Mouse (Mus musculus) CD4-positive, CD25-positive, alpha-beta regulatory T cell, adult 4 months (primary cell): Measurements from ENCODE around the gene Olfr222. TPM values are rescaled to one million over a fixed set of nuclear protein-coding genes. Genes with fewer than 3 reads are reported as not detected.
"Not testable (repeated sequence)": the region's sequence is repeated elsewhere in the genome, so short reads cannot be mapped to it uniquely, and the experiment has no call there.

Source experiments
- ATAC-seq: one replicate; pipeline ENCODE4 v1.8.0; 2017
- polyA plus RNA-seq, 2 experiments: library from polyadenylated mRNA; unstranded; fragments of 100-300 nt; shearing (Covaris generic); gene quantifications; one replicate each; pipeline ENCODE4 v1.2.1; 2017

The Olfr222 gene
- polyA plus RNA-seq: not detected

DNA sequence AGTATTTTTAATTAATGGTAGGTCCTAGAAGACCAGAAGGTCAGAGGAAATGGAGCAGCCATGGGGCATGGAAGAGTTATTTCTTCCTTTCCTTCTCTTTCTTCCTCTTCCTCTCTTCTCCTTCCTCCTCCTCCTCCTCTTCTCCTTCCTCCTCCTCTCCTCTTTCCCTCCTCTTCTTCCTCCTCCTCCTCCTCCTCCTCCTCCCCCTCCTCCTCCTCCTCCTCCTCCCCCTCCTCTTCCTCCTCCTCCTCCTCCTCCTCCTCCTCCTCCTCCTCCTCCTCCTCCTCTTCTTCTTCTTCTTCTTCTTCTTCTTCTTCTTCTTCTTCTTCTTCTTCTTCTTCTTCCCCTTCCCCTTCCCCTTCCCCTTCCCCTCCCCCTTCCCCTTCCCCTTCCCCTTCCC is at the start of gene Olfr222:
TSS of gene Olfr222 (minus strand) at position 101 of the 400 bp plus-strand sequence.
- ATAC-seq: not testable (repeated sequence)

DNA sequence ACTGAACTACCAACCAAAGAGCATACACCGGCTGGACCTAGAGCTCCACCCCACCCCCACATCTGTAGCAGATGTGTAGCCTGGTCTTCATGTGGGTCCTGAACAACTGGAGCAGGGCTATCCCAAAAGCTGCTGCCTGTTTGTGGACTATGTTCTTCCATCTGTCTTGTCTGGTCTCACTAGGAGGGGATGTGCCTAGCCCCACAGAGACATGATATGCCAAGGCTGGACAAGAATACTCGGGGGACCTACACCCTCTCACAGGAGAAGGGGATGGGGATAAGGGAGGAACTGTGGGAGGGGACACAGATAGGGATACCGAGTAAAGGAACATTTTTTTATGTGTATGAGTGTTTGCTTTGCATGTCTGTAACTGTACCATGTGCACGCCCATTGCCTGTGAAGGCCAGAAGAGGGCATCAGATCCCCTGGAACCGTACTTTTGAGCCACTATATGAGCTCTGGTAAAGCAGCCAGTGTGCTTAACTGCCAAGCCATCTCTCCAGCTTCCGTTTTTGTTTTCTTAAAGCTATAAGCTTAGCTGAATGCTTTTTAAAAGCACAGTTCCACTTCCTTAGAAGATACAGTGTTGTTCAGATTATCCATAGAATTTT is 48.1 kb upstream of the Olfr222 start:
- peak; percentile 79 for ATAC-seq

GRCm38 (mm10) chr11:59622214-59622613 is 46.2 kb upstream of the Olfr222 start:
- ATAC-seq: no peak

DNA sequence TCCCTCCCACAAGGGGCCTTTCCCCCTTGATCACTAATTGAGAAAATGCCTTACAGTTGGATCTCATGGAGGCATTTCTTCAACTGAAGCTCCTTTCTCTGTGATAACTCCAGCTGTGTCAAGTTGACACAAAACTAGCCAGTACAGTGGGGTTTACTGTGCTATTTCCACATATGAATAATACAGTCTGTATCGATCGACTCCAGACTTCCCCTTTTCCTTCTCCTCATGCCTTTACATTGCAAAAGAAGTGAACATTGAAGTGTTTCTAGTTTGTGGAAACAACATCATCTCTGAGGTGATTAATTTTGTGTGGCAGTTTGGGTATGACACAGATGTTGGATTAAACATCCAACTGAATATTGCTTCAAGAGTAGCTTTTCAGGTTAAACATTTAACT is 41.0 kb upstream of the Olfr222 start:
- not testable (repeated sequence) for ATAC-seq

GRCm38 (mm10) chr11:59614120-59614519 is 38.1 kb upstream of the Olfr222 start:
- ATAC-seq: no peak

- ATAC-seq: no peak
Observed at GRCm38 (mm10) chr11:59611646-59612045, 35.6 kb upstream of the Olfr222 start.

GRCm38 (mm10) chr11:59602287-59602686 is 26.3 kb upstream of the Olfr222 start:
- no peak for ATAC-seq

DNA sequence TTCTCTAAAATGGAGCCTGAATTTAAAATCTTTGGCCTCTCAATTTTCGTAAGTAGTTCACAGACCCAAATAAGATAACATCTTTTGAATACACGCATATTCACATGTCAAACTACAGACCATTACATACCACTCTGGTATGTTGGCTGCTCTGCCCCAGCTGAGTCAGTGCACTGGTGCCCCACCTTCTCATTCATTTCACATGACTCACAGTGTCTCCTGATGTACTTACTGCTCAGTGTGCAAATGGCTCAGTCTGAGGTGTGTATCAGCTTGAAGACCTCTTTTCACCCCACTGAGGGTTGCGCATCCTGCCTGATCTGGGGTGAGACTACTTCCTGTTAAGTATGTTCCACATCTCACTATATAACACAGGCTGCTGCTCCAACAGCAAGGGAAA is 24.8 kb upstream of the Olfr222 start:
- no peak for ATAC-seq

GRCm38 (mm10) chr11:59599211-59599610 is 23.2 kb upstream of the Olfr222 start:
- ATAC-seq: no peak

DNA sequence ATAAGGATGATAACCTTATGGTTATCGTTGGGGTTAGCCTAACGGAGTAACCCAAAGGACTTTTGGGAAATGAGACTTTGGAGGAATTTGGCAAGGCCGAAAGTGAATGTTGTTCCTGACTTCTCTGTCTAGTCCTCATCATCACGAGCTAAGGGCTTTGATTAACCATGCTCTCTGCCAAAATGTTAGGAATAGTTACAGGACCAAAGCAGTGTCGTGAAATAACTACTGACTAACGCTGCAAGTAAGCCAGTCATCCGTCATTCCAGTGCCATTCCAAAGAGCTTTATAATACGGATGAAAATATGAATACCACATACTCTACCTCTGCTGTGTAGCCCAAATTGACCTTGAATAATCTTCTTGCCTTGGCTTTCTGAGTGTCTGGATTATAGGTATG is 20.9 kb upstream of the Olfr222 start:
- no peak for ATAC-seq

GRCm38 (mm10) chr11:59596091-59596490 is 20.1 kb upstream of the Olfr222 start:
- ATAC-seq: no peak

DNA sequence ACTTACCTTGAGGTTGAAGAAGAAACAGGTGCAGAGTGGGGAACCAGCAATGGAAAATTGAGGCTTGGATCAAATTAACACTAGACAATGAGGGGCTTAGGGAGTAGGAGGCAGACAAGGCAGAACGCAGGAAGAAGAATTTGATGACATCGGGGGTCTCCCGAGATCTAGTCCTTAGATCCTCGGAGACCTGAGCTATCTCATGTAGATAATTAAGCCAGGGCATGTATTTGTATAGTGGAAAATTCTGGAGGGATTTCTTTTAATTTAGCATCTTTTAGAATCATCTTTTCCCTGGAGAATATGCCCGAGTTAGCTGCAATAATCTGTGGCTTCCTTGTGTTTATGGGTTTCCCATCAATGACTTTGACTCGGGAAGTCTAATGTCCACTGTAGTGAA is 17.2 kb upstream of the Olfr222 start, which contains the start of gene Olfr223:
TSS of gene Olfr223 (minus strand) at position 101 of the 400 bp plus-strand sequence.
- no peak for ATAC-seq

GRCm38 (mm10) chr11:59589496-59589895 is 13.5 kb upstream of the Olfr222 start:
- ATAC-seq: no peak

- ATAC-seq: no peak
Observed at GRCm38 (mm10) chr11:59584539-59584938, 8.5 kb upstream of the Olfr222 start.

DNA sequence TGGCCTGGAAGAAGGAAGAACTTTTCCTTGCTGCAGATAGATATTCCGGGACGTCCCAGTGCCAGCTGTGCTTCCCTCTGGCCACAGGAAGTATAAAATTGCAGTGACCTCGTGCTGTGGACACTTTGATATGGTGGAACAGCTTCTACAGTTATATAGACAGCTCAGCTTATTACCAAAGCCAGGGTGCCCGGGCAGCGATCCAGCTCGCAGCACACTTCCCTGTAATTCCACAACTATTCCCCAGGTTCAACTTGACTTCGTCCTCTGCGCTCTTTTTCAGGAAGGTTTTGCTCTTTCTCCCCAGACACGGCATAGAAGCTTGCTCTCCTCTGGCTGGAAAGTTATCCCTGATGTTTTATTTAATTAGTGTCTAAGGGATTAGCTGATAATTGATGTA is 309 bp downstream of the Olfr222 start:
- no peak for ATAC-seq

GRCm38 (mm10) chr11:59569306-59569705 is 6.7 kb downstream of the Olfr222 start:
- ATAC-seq: no peak

DNA sequence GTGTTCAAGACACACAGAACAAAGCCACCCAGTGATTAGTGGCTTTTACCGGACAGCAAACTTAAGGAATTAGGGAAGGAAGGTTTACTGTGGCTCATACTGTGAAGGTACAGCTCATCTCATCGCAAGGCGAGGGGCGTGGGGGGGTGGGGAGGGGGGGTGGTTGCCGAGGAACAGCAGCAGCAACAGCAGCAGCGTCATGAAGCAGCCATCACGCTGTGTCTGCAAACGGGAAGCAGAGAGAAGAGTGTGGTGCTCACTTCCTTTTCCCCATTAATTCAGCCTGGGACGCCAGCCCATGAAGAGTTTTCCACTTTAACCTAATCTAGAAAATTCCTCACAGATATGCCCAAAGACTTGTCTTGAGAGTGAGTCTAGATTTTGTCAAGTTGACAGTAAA is 13.2 kb downstream of the Olfr222 start:
- no peak for ATAC-seq

GRCm38 (mm10) chr11:59562336-59562735 is 13.7 kb downstream of the Olfr222 start:
- no peak for ATAC-seq

DNA sequence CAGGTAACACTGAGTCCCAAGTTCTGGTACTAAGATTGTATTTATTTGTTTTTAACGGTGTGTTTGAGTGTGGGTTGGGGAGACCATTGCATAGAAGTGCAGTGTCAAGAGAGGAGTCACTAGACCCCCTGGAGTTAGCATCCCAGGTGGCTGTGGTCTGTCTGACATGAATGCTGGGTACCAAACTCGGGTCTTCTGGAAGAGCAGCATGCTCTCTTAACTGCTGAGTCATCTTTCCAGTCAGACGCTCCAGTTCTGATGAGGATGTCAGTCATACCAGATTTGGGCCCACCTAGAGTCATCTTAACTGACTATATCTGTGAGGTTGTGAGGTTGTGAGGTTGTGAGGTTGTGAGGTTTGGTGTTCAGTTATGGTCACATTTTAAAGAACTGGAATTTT is 15.1 kb downstream of the Olfr222 start:
- ATAC-seq: no peak

GRCm38 (mm10) chr11:59554535-59554934 is 21.5 kb downstream of the Olfr222 start:
- no peak for ATAC-seq

- no peak for ATAC-seq
Observed at GRCm38 (mm10) chr11:59554127-59554526, 21.9 kb downstream of the Olfr222 start.

- ATAC-seq: no peak
Observed at GRCm38 (mm10) chr11:59544005-59544404, 32.0 kb downstream of the Olfr222 start.

GRCm38 (mm10) chr11:59543376-59543775 is 32.7 kb downstream of the Olfr222 start:
- ATAC-seq: no peak

- ATAC-seq: no peak
Observed at GRCm38 (mm10) chr11:59542442-59542841, 33.6 kb downstream of the Olfr222 start.

GRCm38 (mm10) chr11:59541324-59541723 is 34.7 kb downstream of the Olfr222 start, which contains the start of gene Nlrp3:
Nlrp3 (plus strand) TSS chr11:59541568.
- ATAC-seq: no peak
